Mouse (Mus musculus): ENCODE data around the gene Gpalpp1.

DNA sequence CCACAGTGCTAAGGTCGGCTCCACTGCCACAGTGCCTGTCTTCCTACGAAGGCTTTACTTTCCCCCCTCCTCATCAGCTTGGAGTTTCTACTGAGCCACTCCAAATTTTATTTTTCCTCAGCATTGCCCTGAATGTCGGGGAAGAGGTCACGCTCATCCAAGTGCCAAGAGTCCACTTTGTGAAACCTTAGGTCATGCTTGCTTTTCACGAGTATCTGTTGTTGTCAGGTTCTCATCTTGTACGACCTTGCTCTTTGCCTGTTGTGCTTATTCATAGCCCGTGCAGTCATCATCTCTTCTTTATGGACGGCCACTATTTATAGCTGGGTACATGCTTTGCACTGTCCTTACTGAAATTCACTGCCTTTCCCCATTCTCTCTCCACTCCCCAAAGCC lies 12.1 kb upstream of the Gpalpp1 start:
- no peak for TF ChIP-seq CTCF (IDR thresholded peaks at IDR 0.05; ENCODE audit: insufficient read depth, low read length)
- TF ChIP-seq POLR2A (IDR thresholded peaks at IDR 0.05; ENCODE audit: borderline replicate concordance, extremely low read depth, low read depth, low read length) = no peak

Data from lung, adult 2 months (tissue).